Comparison of ENCODE assay signal across 18 mouse cellular contexts in the genomic region with DNA sequence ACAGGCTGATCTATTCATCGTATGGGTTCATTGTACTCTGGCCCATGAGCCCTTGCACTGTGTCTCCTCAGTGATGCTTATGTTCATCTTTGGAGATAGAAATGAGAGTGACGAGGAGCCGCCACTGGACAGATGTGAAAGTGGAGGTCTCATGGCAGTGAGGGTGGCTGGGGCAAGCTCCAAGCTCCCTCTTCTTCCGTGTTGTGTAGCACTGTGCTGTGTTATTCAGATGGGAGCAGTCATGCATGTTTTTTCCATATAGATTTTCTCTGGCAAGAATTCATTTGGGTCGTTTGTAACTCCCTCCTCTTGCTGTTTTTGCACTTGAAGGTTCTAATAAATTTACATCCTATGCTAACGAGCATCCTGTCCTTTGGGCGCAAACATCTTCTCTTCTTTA. TPM values are rescaled to one million over a fixed set of nuclear protein-coding genes. Genes with fewer than 3 reads are reported as not detected.
"Had no signal": no experiment of that assay in that cellular context is flagged by ENCODE, and none has a peak within 500 bp of the region (broad histone marks: within the 10 kb centered on the region; RNA-seq: fewer than 3 reads in every experiment).

No protein-coding gene starts in this region.

- H3K36me3 ChIP-seq: limb, embryonic 10.5 days; liver, embryonic 15.5 days; stomach, embryonic 15.5 days had no signal

- H3K9ac ChIP-seq: liver, embryonic 15.5 days; stomach, embryonic 15.5 days had no signal

- DNase-seq: kidney, adult 11 months; kidney, postnatal 14 days; lung, adult 2 months; lung, postnatal 36 days; right cerebral cortex, postnatal 14 days; thymus, adult 2 months; thymus, postnatal 25 days had no signal

- H3K4me1 ChIP-seq: liver, embryonic 15.5 days; stomach, embryonic 15.5 days had no signal

- H3K4me2 ChIP-seq: liver, embryonic 11.5 days; liver, embryonic 15.5 days; stomach, embryonic 15.5 days had no signal

- H3K27me3 ChIP-seq: liver, embryonic 15.5 days; stomach, embryonic 15.5 days had no signal

- ATAC-seq: lung, postnatal 0 days had no signal

- H3K9me3 ChIP-seq: limb, embryonic 10.5 days; liver, embryonic 15.5 days; stomach, embryonic 15.5 days had no signal

- H3K4me3 ChIP-seq: limb, embryonic 10.5 days; liver, embryonic 15.5 days; stomach, embryonic 15.5 days had no signal

- H3K27ac ChIP-seq: limb, embryonic 10.5 days; liver, embryonic 15.5 days; stomach, embryonic 15.5 days had no signal

RNA-seq across cellular contexts. Expression of a gene that starts 21.2 kb away (rescaled TPM):
- total RNA-seq: megakaryocyte progenitor cell, adult 5-6 weeks; monocyte, adult 5-6 weeks; neutrophil, adult 5-6 weeks had no signal
- polyA plus RNA-seq: large intestine, adult 2 months; limb, embryonic 10.5 days; liver, embryonic 11.5 days; spleen, adult 2 months; stomach, embryonic 15.5 days; thymus, adult 2 months; urinary bladder, adult 2 months had no signal
